Mouse (Mus musculus) urinary bladder, postnatal 4 days (tissue): ENCODE data around the gene Sbp.
"Not testable (repeated sequence)": the region's sequence is repeated elsewhere in the genome, so short reads cannot be mapped to it uniquely, and the experiment has no call there.

Source experiments
- DNase-seq, 2 experiments: peaks; one replicate each; pipeline ENCODE4 v3.0.0; 2021 to 2022; ENCODE audit warnings: low spot score in 2 of 2

Gene Sbp

DNA sequence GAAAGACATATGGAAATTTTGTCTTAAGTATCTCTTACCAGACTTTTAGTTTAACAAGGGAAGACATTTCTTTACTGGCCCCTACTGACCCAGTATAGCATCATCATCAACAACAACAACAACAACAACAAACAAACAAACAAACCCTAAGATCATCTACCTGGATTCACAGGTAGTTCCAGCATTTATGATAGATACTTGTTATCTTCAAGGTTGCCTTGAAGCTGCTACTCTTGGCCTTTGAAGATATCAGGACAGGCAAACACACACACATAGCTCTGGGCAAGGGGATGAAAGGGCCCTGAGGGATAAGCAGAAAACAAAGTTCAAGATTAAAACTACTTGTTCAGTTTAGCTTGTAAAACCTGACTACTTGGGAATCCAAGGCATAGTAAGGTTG, at the start of gene Sbp:
Gene Sbp, plus strand, starts transcription at position 301 of the 400 bp plus-strand sequence.
- DNase-seq = no peak

DNA sequence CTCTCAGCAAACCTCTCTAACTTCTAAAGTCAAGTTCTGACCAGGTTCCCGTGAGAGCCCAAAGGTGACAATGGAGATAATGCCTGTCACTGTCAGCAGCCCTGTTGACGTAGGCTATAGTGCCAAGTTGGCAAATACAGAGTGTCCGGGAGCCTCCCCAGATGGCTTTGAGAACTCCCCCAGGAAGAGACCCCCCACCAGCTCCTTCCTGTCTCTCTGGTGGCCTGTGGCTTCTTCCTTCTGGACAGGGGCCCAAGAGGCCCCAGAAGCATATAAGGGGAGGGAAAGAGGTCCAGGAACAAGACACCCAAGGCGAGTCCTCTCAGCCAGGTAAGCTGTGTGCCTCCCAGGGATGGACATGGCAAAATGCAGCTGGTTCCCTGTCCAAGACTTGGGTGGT, 24.3 kb upstream of the Sbp start, which contains the start of gene Dcpp3:
Gene Dcpp3, plus strand, starts transcription at position 301 of the 400 bp plus-strand sequence.
- DNase-seq = not testable (repeated sequence)

DNA sequence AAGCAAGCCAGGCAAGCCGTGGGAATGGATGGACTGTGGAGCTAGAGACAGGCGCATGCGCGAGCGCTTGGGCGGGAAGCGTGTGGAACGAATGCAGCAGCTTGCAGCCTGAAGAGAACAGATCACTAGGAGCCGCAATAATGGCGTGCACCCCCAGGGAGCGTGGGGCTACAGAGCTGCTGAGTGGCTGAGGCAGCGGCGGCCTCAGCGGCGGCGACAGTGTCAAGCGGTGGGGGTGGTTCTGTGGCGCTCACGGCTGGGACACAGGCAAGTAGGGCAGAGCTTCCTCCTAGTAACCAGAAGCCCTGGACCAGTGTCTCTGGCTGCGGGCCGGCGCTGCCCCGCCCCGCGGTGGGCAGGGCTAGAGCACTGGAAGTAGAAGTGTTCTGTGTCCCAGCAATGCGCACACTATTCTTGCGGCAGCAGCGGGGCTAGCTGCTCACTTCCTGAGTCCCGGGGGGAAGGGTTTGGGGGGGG, 16.9 kb upstream of the Sbp start:
- peak; percentile 85 to 90 for DNase-seq

DNA sequence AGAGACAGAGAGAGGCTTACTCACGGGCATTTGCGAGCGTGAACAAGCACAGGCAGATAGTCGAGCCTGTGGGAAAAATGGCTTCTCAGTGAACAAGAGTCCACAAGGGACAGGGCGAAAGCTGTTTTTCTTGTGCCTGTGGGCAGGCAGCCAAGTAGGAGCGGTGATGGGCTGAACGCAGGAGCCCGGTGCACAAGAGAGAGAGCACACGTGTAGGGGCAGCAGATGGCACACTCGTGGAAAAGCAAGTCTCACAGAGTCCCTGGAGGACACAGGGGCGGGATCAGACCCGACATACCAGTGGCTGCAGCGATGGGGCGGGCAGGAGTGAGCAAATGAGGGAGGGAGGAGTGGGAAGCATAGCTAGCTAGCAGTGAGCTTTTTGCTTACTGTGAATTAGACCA, 16.4 kb upstream of the Sbp start:
- DNase-seq = peak; percentile 67 to 69

DNA sequence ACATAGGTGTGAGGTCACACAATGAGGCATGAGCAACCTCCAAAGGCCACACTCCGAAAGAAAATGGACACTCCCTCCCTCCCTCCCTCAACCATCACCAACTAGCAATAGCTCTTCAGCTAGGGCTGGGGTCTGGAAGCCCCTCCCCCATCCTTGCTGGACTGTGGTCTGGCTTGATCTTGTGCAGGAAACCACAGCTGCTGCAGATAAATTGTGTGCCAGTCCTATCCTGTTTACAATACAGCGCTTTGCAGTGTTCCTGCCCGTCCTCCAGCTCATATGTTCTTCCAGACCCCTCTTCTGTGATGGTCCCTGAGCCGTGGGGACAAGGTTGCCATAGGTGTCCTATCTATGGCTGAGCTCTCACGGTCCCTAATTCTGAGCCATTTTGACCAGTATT, 10.3 kb upstream of the Sbp start:
- no peak for DNase-seq

DNA sequence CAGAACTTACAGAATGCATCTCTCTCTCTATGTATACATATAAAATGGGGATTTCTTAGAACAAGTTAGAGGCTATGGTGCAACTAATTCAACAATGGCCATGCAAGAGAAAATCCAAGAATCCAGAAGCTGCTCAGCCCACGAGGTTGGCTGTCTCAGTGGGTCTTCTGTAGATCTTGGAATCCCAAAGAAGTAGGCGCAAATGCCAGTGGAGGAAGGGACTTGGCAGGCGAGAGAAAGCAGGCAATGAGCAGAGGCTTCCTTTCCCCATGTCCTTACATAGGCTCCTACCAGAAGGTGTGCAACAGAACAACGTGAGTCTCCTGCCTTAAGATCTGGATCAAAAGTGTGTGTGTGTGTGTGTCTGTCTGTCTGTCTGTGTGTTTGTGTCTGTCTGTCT, 6.0 kb downstream of the Sbp start:
- not testable (repeated sequence) for DNase-seq

DNA sequence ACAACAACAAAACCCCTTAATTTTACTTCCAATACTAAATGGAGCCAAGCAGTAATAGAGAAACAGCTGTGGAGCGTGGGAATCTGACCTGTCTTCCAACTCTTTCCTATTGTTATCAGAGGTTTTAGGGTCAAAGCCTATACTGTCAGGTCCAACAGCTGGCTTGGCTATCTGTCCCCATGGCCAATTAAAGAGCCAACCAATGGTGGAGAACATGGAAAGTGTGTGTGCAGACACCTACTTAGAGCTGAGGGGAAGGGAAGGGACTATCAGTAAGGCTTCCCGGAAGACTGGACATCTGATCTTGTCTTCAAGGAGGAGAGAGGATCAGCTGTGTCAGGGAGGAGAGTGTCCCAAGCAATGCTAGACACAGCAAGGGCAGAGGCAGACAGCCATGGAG, 7.6 kb downstream of the Sbp start:
- no peak for DNase-seq

DNA sequence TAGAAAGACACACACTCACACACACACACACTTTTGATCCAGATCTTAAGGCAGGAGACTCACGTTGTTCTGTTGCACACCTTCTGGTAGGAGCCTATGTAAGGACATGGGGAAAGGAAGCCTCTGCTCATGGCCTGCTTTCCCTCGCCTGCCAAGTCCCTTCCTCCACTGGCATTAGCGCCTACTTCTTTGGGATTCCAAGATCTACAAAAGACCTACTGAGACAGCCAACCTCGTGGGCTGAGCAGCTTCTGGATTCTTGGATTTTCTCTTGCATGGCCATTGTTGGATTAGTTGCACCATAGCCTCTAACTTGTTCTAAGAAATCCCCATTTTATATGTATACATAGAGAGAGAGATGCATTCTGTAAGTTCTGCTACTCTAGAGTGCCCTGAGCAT, 9.4 kb downstream of the Sbp start:
- DNase-seq = not testable (repeated sequence)

DNA sequence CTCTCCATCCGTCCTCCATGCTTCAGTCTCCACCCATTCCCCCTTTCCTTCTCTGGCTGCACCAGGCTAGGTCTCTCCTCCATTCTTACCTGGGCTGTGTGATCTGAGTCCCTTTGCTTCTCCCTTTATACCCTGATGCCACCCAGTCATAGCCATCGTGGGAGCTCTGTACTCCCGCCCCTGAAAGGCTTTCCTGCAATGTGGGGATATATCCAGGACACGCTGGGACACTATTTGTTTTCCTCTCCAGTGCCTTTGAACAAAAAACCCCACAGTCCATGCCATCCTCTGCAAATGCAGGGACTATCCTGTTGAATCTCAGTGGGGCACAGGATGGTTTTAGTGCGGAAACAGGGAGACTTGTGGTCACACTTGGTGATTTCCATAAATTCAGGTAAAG, 13.7 kb downstream of the Sbp start, which contains the start of gene Sbpl:
Gene Sbpl, minus strand, starts transcription at position 101 of the 400 bp plus-strand sequence.
- no peak for DNase-seq

DNA sequence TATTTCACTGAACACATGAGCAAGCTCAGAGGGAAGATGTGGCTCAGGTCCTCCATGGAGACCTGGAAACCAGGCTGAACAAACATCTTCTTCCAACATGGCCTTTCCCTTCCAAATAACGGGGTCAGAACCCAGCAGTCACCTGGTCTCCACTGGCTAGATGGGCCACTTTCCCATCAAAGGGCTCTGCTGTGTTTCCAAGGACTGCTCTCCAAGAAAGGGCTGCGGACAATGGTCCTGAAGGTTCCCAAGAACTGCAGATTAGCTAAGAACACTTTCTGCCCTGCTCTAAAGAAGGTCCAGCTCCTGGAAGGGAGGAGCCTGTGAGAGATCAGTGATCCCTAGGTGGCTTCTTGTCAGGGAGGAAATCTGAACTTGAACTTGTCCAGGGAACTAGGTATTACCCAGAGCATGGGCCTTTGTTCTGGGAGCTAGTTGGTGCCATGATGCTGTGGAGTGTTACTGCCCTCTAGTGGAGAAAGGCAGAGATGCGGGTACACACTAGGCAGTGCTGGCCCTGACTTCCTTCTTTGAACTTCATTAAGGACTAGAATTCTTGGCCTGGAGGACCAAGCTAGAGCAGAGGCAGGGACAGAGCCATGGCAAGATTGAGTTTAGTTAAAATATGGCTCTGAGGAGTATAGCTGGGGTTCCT, 18.7 kb downstream of the Sbp start:
- peak; percentile 70 to 72 for DNase-seq

DNA sequence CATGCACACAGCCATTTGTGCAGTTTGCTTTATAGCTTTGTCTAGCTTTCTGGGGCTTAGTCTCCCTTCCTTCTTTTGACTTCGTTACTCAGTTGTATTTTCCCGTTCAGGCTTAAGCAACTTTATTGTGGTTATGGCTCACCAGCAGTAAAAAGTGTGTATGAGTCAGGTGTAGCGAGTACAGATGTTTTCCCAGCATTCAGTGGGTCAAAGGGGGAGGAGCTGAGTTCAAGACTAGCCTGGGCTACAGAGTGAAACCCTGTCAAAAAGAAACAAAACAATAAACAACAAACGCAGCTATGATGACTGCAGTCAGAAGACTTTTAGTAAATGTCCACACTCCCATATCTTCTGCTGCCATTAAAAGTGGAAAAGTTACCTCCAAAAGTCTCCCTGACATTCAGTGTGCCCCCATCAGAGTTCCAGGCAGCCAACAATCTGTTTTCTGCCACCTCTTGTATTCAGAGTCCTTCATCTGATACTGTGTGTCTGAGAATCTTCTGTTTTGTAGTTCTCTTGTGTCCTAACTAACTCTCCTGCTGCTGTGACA, 20.2 kb downstream of the Sbp start:
- no peak for DNase-seq

DNA sequence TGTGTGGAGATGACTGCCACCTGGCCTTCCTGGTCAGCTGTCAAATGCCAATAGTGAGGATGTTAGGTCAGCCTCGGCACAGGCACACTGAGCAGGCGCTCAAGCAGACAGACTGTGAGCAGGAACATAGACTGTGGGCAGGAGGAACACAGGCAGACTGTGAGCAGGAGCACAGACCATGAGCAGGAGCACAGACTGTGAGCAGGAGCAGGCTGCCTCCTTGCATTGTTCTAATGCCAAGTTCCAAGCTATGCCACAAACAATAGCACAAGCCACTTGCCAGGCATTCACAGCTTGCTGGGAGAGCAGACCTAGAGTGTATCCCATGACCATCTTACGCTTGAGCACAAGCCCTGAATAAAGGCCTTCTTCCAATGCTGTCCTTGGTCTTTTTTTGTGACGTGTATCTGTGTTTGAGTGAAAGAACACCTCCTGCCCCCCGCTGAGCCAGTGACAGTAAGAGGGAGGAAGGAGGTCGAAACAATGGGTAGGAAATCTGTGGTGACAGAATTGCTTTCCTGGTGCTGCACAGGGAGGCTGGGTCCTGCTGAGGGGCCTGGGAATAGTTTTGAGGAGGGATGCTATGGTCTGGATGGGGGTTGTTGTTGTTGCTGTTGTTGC, 24.4 kb downstream of the Sbp start:
- no peak for DNase-seq

DNA sequence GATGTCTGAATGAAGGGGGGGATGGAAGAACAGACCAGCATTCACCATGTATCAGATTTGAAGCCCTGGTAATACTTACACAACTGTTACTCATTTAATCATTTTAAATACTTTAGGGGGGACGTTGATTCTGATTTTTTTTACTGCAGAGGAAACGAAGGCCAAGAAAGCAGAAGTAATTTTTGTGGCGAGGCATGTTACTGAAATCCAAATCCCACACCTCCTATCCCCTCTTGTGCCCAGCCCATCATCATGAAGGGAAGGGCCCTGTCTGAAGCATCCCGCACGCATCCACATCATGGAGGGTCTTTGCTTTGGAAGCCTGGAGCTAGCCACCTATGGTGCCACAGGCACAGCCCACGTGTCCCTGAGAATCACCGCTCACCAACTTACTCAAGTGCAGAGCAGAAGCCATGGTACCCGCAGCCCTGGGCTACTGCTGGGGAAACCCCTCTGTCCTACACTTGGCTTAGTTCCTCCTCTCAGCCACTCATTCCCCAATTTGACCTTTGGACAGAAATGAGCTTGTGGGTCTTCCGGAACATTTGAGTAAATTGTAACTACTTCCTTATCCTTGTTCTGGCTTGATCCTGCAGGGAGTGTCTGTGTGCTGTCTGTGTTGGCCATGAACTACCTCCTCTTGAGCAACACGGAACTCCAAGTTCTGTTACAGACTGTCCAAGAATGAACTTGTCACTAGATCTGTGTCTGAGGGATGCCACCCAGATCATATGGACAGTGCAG, 25.4 kb downstream of the Sbp start:
- no peak for DNase-seq

DNA sequence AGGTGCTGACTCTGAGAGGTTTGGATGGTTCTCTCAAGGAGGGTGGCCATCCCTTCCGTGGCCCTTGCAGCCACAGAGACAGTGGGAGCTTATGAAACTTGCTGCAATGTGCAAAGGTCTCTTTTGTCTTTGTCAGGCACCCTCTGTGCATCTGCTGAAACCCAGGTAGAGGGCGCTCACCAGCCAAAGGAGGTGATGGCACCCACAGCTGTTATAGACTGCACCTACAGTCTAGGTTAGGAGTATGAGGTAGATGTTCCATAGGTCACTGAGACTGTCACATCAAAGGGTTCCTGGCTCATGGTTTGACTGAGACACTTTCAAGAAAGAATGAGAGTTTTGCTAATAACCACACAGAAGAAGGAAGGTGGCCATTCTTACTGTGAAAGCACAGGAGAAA, 27.3 kb downstream of the Sbp start:
- DNase-seq = no peak

DNA sequence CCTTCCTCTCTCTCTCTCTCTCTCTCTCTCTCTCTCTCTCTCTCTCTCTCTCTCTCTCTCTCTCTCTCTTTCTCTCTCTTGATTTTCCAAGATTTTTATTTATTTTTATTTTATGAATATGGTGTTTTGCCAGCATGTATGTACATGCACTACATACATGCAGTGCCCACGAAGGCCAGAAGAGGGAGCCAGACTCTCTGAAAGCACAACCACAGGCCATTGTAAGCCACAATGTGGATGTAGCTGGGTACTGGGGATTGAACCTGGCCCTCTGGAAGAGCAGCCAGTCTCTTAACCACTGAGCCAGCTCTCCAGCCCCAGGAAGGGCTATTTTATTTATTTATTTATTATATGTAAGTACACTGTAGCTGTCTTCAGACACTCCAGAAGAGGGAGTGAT, 27.8 kb downstream of the Sbp start:
- DNase-seq = peak; percentile 57 to 80

DNA sequence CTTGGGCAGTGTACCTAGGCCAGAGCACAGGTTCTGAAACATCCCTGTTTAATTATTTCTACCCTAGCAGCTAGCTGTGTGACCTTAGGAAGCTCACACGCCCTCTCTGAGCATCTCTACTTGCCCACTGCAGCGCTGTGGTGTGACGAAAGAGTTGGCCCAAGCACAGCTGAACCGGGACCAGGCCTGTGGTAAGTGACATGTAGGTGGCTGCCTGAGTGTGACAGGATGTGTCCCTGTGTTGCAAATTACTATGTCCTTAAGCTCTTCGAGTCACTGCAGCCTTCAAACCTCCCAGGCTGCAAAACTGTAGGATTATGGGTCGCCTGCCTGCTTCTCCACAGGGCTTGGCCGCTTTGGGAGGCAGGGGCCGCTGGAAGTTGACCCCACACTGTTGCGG, 29.8 kb downstream of the Sbp start:
- DNase-seq = no peak

DNA sequence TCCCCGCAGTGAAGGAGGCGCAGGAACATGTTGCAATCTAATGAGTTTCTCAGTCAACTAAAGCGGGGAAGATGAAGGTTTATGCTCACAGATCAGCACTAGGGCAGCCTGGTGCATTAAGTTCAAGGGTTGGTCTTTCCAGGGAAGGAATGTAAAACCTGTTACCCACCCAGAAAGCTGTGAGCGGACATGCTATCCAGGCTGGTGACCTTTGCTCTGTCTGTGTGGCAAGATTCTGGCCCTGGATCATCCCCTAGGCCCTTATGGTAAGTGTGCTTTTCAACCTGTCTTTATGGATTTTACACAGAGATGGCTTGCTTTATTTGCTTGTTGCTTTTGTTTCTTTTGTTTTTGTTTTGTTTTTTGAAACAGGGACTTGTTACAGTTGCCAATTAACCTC, 35.2 kb downstream of the Sbp start:
- DNase-seq = no peak

DNA sequence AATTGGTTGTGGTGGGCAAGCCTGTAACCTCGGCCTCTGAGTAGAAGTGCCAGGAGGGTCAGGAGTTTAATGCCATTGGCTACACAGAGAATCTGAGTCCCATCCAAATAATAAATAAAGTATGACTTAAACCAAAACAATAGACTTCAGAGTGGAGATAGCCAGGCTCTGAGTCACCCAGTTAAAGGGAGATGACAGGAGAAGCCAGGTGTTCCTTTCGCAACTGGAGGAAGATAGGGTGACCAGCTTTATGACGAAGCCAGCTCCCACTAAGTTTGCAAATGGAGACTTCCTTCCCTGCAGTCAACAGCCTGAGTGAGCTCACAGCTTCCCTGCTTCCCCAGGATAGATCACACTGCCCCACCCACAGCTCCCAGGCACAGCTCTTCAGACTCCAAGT, 38.0 kb downstream of the Sbp start:
- no peak for DNase-seq

DNA sequence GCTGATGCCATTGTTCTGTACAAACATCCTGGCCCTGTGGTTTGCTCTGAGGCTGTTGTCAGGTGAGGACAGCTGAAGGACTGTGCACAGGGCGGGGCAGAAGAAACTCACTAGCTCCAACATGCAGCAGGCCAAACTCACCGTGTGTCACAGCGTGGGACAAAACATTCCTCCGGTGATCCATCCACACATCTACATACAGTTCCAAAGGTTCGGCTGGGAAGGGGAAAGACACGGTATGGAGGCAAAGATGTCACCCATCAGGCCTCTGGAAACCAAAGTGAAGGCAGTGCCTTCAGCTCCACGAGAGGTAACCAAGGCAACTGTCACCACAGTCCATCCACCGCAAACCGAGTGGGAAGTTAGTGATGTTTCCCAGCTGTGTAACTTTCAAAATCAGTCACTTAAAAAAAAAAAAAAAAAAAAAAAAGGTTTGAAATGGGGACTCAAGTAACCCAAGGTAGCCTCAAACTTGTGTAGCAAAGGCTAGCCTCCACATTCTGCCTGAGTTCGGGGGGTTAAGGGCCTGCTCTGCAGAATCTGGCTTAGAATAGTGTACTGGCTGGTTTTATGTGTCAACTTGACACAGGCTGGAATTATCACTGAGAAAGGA, 38.9 kb downstream of the Sbp start, which contains the start of gene Prss30:
Gene Prss30, minus strand, starts transcription at position 270 of the 613 bp plus-strand sequence.
- DNase-seq = no peak

DNA sequence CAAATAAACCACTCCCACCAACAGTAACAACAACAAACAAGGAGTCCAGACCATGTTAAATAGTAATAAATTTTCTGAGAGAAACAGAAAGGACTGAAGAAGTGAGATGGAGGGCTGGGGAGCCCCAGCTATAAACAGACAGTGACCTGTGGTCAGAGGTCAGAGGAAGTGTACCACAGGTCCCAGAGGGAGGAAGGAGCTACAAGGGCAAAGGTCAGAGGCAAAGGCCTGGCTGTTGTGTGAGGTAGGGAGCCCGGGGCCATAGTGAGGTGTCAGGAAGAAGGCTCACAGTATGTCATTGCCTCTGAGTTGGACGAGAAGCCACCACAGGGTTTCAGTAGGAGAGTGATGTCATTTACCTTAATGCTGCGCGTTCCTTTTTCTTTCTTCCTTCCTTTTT, 41.4 kb downstream of the Sbp start:
- no peak for DNase-seq

DNA sequence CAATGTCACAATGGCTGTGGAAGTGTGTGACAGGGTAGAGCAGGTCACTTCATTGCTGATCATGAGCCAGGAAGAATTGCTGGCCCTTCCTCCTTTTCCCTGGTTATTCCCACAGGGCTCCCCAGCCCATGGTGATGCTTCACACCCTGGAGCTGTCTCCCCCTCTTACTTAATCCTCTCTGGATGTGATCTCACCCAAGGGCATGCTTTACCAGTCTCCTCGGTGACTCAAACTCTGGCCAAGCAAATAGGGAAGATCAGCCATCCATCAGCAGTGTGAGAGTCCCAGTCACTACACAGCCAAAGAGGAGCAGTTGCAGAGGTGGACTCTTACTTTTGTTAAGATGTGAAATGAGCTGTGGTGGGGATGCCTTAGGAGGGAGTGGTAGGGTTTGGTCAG, 43.5 kb downstream of the Sbp start:
- DNase-seq = no peak

DNA sequence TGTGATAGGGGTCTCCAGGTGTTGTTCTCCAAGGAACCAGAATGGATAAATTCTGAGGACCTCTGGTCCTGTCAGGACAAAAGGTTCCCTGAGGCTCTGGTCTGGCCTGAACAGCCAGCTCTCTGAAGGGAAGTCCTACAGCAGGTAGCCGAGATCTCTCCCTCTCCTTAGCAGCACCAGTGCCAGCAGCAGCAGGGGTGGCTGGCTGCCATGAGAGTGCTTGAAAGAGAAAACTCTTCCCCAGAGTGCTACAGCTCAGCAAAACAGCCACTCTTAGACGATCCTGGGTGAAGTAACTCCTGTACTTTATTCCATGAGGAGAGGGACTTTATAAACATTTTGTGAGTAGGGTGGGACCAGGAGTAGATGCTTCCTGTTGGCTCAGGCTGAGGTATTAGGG, 48.3 kb downstream of the Sbp start:
- no peak for DNase-seq
